Mouse (Mus musculus): ENCODE measurements at regions not wholly inside any gene's neighbourhood (a gene's known extent, or its start where the extent isn't known, plus 50 kb on each side); places are given as distances from the start of the nearest gene placed in this dataset.

GRCm38 (mm10) chr16:5467587-5467986, 211.8 kb upstream of the Eef2kmt start:
- in situ Hi-C loops (cut with MboI, MseI) = no loop called here

- in situ Hi-C loops (cut with MboI, MseI) = no loop called here
These were observed 211.0 kb upstream of the Eef2kmt start for GRCm38 (mm10) chr16:5466760-5467159.

- in situ Hi-C loops (cut with MboI, MseI) = no loop called here
These were observed 199.7 kb upstream of the Eef2kmt start for GRCm38 (mm10) chr16:5455352-5455965.

- in situ Hi-C loops (cut with MboI, MseI) = loop anchor here (5.0 kb wide), 1 partner anchor 57 kb away; no protein-coding TSS in a partner anchor
These were observed 198.5 kb upstream of the Eef2kmt start for GRCm38 (mm10) chr16:5454243-5454642.

GRCm38 (mm10) chr16:5452971-5453370, 197.2 kb upstream of the Eef2kmt start:
- in situ Hi-C loops (cut with MboI, MseI) = loop anchor here (5.0 kb wide), 1 partner anchor 56 kb away; no protein-coding TSS in a partner anchor

- in situ Hi-C loops (cut with MboI, MseI) = no loop called here
These were observed 190.0 kb upstream of the Eef2kmt start for GRCm38 (mm10) chr16:5445776-5446175.

GRCm38 (mm10) chr16:5444785-5445184, 189.0 kb upstream of the Eef2kmt start:
- in situ Hi-C loops (cut with MboI, MseI) = no loop called here

- in situ Hi-C loops (cut with MboI, MseI) = no loop called here
These were observed 183.9 kb upstream of the Eef2kmt start for GRCm38 (mm10) chr16:5439717-5440116.

GRCm38 (mm10) chr16:5438405-5438804, 182.6 kb upstream of the Eef2kmt start:
- in situ Hi-C loops (cut with MboI, MseI) = no loop called here

GRCm38 (mm10) chr16:5431689-5432088, 175.9 kb upstream of the Eef2kmt start:
- in situ Hi-C loops (cut with MboI, MseI) = no loop called here

GRCm38 (mm10) chr16:5431111-5431510, 175.3 kb upstream of the Eef2kmt start:
- in situ Hi-C loops (cut with MboI, MseI) = no loop called here

GRCm38 (mm10) chr16:5429466-5429865, 173.7 kb upstream of the Eef2kmt start:
- in situ Hi-C loops (cut with MboI, MseI) = no loop called here

GRCm38 (mm10) chr16:5425908-5426307, 170.1 kb upstream of the Eef2kmt start:
- in situ Hi-C loops (cut with MboI, MseI) = no loop called here

GRCm38 (mm10) chr16:5422041-5422440, 166.3 kb upstream of the Eef2kmt start:
- in situ Hi-C loops (cut with MboI, MseI) = no loop called here

- in situ Hi-C loops (cut with MboI, MseI) = no loop called here
These were observed 165.8 kb upstream of the Eef2kmt start for GRCm38 (mm10) chr16:5421591-5421990.

GRCm38 (mm10) chr16:5419467-5419866, 163.7 kb upstream of the Eef2kmt start:
- in situ Hi-C loops (cut with MboI, MseI) = no loop called here

- in situ Hi-C loops (cut with MboI, MseI) = no loop called here
These were observed 162.8 kb upstream of the Eef2kmt start for GRCm38 (mm10) chr16:5418462-5419197.

- in situ Hi-C loops (cut with MboI, MseI) = no loop called here
These were observed 159.5 kb upstream of the Eef2kmt start for GRCm38 (mm10) chr16:5415310-5415709.

- in situ Hi-C loops (cut with MboI, MseI) = no loop called here
These were observed 156.1 kb upstream of the Eef2kmt start for GRCm38 (mm10) chr16:5411819-5412385.

- in situ Hi-C loops (cut with MboI, MseI) = loop anchor here (5.0 kb wide), 2 partner anchors 34 to 99 kb away; no protein-coding TSS in a partner anchor
These were observed 150.9 kb upstream of the Eef2kmt start for GRCm38 (mm10) chr16:5406711-5407110.

- in situ Hi-C loops (cut with MboI, MseI) = no loop called here
These were observed 137.6 kb upstream of the Eef2kmt start for GRCm38 (mm10) chr16:5393336-5393735.

- in situ Hi-C loops (cut with MboI, MseI) = no loop called here
These were observed 127.1 kb upstream of the Eef2kmt start for GRCm38 (mm10) chr16:5382930-5383329.
